Mouse (Mus musculus): ENCODE measurements around the gene Runx1. TPM values are rescaled to one million over a fixed set of nuclear protein-coding genes. Genes with fewer than 3 reads are reported as not detected.

The Runx1 gene
- polyA plus RNA-seq, 1 experiment = 0.62 TPM

DNA sequence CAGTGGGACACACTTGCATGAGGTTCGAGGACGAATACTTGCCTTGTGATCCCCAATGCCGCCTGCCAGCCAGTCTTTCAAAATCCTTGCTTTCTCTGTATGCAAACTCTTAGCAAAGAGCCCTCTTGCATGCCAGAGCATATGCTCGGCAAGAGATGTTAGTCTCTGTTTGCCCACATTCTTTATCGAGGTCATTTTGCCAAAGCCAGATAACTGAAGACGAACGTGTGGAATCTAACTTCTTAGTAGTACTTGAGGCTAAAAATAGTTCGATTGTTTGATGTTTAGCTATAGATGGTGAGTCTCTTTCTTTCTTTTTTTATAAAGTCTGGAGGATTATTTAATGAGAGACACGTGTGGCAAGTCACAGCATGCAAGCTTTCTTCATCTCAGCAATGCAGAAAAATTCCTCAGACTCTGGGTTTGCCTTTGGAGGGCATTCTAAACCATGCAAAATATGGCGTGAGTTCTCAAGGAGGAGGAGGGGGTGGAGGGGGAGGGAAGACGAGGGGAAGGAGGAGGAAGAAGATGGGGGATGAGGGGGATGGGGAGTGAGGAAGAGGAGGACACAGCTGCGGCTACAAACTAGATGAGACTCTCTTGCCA is 81.7 kb downstream of the Runx1 start:
- H3K27ac ChIP-seq (ENCODE audit: control insufficient read depth, insufficient read depth, low read depth, low read length) = no peak overlapping the region
- TF ChIP-seq POLR2A (IDR thresholded peaks at IDR 0.05; ENCODE audit: control insufficient read depth, low read depth, low read length) = no peak
- no peak for TF ChIP-seq CTCF (IDR thresholded peaks at IDR 0.05; ENCODE audit: control insufficient read depth, insufficient read depth, insufficient replicate concordance, low read depth, low read length)
- H3K4me3 ChIP-seq (ENCODE audit: control insufficient read depth, low read depth, low read length) = no peak overlapping the region
- H3K36me3 ChIP-seq (ENCODE audit: control insufficient read depth, insufficient read depth, low read length) = no peaks in the 10 kb centered on the region
- H3K27me3 ChIP-seq (ENCODE audit: control insufficient read depth, insufficient read depth, low read length) = no peaks in the 10 kb centered on the region
- H3K4me1 ChIP-seq (ENCODE audit: control insufficient read depth, insufficient read depth, low read length) = no peaks in the 10 kb centered on the region

DNA sequence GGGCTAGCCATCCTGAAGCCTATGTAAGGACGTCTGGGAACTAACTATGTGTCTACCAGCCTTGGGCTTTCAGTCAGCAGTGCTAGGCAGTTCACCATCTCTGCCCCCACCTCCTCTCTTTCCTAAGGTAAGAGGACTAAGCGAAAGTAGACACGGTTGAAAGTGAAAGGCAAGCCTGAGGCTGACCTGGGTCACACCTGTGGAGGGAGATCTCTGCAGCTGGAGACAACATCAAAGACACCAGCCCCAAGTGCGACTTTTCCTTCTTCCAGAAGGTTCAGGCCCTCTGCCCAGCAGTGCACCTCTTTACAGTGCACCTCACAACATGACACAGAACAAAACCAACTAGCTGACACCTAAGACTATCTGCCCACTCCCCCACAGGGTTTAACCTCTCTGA is 82.2 kb downstream of the Runx1 start:
- Histone ChIP-seq H3K36me3 (ENCODE audit: control insufficient read depth, insufficient read depth, low read length) (no peaks in the 10 kb centered on the region), H3K27me3 (ENCODE audit: control insufficient read depth, insufficient read depth, low read length) (no peaks in the 10 kb centered on the region), H3K27ac (ENCODE audit: control insufficient read depth, insufficient read depth, low read depth, low read length) (no peak overlapping the region), H3K4me1 (ENCODE audit: control insufficient read depth, insufficient read depth, low read length) (no peaks in the 10 kb centered on the region), H3K4me3 (ENCODE audit: control insufficient read depth, low read depth, low read length) (no peak overlapping the region)
- TF ChIP-seq POLR2A (IDR thresholded peaks at IDR 0.05; ENCODE audit: control insufficient read depth, low read depth, low read length) = no peak
- no peak for TF ChIP-seq CTCF (IDR thresholded peaks at IDR 0.05; ENCODE audit: control insufficient read depth, insufficient read depth, insufficient replicate concordance, low read depth, low read length)

- H3K36me3 ChIP-seq (ENCODE audit: control insufficient read depth, insufficient read depth, low read length) = no peaks in the 10 kb centered on the region
- no peak for TF ChIP-seq POLR2A (IDR thresholded peaks at IDR 0.05; ENCODE audit: control insufficient read depth, low read depth, low read length)
- no peak for TF ChIP-seq CTCF (IDR thresholded peaks at IDR 0.05; ENCODE audit: control insufficient read depth, insufficient read depth, insufficient replicate concordance, low read depth, low read length)
- H3K4me3 ChIP-seq (ENCODE audit: control insufficient read depth, low read depth, low read length) = no peak overlapping the region
- no peak overlapping the region for H3K27ac ChIP-seq (ENCODE audit: control insufficient read depth, insufficient read depth, low read depth, low read length)
- H3K4me1 ChIP-seq (ENCODE audit: control insufficient read depth, insufficient read depth, low read length) = no peaks in the 10 kb centered on the region
- no peaks in the 10 kb centered on the region for H3K27me3 ChIP-seq (ENCODE audit: control insufficient read depth, insufficient read depth, low read length)
These were observed 84.6 kb downstream of the Runx1 start for GRCm38 (mm10) chr16:92741342-92741741.

GRCm38 (mm10) chr16:92740541-92740940 is 85.4 kb downstream of the Runx1 start:
- Histone ChIP-seq H3K4me1 (ENCODE audit: control insufficient read depth, insufficient read depth, low read length) (no peaks in the 10 kb centered on the region), H3K27me3 (ENCODE audit: control insufficient read depth, insufficient read depth, low read length) (no peaks in the 10 kb centered on the region), H3K27ac (ENCODE audit: control insufficient read depth, insufficient read depth, low read depth, low read length) (no peak overlapping the region), H3K4me3 (ENCODE audit: control insufficient read depth, low read depth, low read length) (no peak overlapping the region), H3K36me3 (ENCODE audit: control insufficient read depth, insufficient read depth, low read length) (no peaks in the 10 kb centered on the region)
- TF ChIP-seq CTCF (IDR thresholded peaks at IDR 0.05; ENCODE audit: control insufficient read depth, insufficient read depth, insufficient replicate concordance, low read depth, low read length) = no peak
- TF ChIP-seq POLR2A (IDR thresholded peaks at IDR 0.05; ENCODE audit: control insufficient read depth, low read depth, low read length) = no peak

DNA sequence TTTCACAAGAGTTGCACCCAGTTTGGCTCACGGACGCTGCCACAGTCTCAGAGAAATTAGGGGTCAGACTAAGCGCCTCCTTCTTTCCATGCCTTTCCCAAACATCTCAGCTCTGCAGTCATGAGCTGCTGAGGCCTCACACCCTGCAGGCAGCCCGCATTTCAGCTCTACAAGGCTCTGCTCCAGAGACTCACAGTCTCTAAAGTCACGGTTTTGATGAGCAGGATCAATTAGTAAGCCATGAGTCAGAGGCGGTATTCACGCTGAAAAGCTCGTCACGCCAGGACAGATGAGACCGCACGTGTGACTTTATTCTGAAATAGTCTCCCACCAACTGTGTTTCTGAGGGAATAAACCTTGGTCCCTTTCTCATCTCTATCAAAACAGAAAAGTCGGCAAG is 86.0 kb downstream of the Runx1 start:
- no peak for TF ChIP-seq POLR2A (IDR thresholded peaks at IDR 0.05; ENCODE audit: control insufficient read depth, low read depth, low read length)
- no peak for TF ChIP-seq CTCF (IDR thresholded peaks at IDR 0.05; ENCODE audit: control insufficient read depth, insufficient read depth, insufficient replicate concordance, low read depth, low read length)

DNA sequence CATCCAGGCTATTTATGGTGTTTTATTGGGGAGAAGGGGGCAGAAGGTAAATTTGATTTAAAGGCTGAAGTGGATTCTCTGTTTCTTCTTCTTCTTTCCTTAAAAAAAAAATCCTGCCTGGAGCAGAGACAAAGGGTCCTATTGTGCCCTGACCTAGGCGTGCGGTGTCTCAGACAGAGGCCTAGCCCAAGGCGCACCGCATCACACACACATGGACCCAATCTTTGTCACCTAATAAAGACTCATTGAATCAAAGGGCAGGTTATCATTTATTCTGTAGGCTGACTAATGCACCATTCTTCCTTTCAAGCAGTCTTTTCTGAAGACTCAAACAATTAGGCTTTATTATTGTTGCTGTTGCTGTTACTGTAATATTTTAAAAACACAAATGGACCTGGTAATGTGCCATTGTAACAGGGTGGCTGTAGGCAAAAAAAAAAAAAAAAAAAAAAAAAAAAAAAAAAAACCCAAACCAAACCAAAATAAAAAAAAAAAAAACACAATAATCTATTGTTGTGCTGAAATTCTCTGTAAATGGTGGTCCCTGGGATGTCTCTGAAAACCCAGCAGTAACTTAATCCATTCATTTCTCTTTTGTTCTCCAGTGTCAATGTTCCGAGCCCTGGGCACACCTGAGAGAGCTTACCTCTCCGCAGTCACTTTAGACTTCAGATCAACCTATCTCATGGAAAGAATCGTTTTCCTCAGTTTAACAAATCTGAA is 86.7 kb downstream of the Runx1 start:
- Histone ChIP-seq H3K27me3 (ENCODE audit: control insufficient read depth, insufficient read depth, low read length) (no peaks in the 10 kb centered on the region), H3K4me1 (ENCODE audit: control insufficient read depth, insufficient read depth, low read length) (no peaks in the 10 kb centered on the region), H3K36me3 (ENCODE audit: control insufficient read depth, insufficient read depth, low read length) (no peaks in the 10 kb centered on the region), H3K4me3 (ENCODE audit: control insufficient read depth, low read depth, low read length) (no peak overlapping the region), H3K27ac (ENCODE audit: control insufficient read depth, insufficient read depth, low read depth, low read length) (no peak overlapping the region)
- TF ChIP-seq CTCF (IDR thresholded peaks at IDR 0.05; ENCODE audit: control insufficient read depth, insufficient read depth, insufficient replicate concordance, low read depth, low read length) (no peak), POLR2A (IDR thresholded peaks at IDR 0.05; ENCODE audit: control insufficient read depth, low read depth, low read length) (no peak)

More for the DNA sequence above, 86.0 kb downstream of the Runx1 start:
- no peak overlapping the region for H3K27ac ChIP-seq (ENCODE audit: control insufficient read depth, insufficient read depth, low read depth, low read length)
- no peaks in the 10 kb centered on the region for H3K36me3 ChIP-seq (ENCODE audit: control insufficient read depth, insufficient read depth, low read length)
- no peaks in the 10 kb centered on the region for H3K4me1 ChIP-seq (ENCODE audit: control insufficient read depth, insufficient read depth, low read length)
- no peaks in the 10 kb centered on the region for H3K27me3 ChIP-seq (ENCODE audit: control insufficient read depth, insufficient read depth, low read length)
- H3K4me3 ChIP-seq (ENCODE audit: control insufficient read depth, low read depth, low read length) = no peak overlapping the region

DNA sequence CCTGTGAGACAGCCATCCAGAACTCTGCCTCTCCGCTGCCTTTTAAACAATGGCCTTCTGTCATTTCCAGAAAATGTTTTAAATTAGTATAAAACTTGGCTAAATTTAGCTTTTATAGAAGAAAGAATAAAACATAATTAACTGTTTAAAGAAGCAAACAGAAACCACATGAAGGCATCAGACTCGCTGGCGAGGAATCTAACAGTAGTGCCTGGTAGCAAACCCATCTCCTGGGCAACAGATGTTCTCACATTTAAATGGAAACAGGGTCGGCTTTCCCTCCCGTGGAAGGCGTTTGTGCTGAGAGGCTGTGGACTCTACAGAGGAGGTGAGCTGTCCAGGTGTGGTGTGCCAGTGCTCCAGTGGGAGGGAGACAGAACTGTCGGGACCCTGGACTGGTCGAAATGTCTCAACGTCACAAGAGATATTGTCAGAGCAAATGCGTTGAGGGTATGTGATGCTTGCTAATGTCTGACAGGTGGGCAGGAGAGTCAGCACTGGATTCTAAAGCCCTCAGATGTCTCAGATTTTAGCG is 87.4 kb downstream of the Runx1 start:
- Histone ChIP-seq H3K27me3 (ENCODE audit: control insufficient read depth, insufficient read depth, low read length) (no peaks in the 10 kb centered on the region), H3K36me3 (ENCODE audit: control insufficient read depth, insufficient read depth, low read length) (no peaks in the 10 kb centered on the region), H3K4me1 (ENCODE audit: control insufficient read depth, insufficient read depth, low read length) (no peaks in the 10 kb centered on the region), H3K4me3 (ENCODE audit: control insufficient read depth, low read depth, low read length) (no peak overlapping the region), H3K27ac (ENCODE audit: control insufficient read depth, insufficient read depth, low read depth, low read length) (no peak overlapping the region)
- TF ChIP-seq POLR2A (IDR thresholded peaks at IDR 0.05; ENCODE audit: control insufficient read depth, low read depth, low read length) (no peak), CTCF (IDR thresholded peaks at IDR 0.05; ENCODE audit: control insufficient read depth, insufficient read depth, insufficient replicate concordance, low read depth, low read length) (no peak)
